Mouse (Mus musculus) retina, adult 2 months (tissue): ENCODE results near the gene Ttll8.

Experiments used
- DNase-seq: peaks from one replicate; pipeline ENCODE4 v3.0.0-alpha.2; 2012; ENCODE audit warnings: low read depth, low spot score

Gene Ttll8

DNA sequence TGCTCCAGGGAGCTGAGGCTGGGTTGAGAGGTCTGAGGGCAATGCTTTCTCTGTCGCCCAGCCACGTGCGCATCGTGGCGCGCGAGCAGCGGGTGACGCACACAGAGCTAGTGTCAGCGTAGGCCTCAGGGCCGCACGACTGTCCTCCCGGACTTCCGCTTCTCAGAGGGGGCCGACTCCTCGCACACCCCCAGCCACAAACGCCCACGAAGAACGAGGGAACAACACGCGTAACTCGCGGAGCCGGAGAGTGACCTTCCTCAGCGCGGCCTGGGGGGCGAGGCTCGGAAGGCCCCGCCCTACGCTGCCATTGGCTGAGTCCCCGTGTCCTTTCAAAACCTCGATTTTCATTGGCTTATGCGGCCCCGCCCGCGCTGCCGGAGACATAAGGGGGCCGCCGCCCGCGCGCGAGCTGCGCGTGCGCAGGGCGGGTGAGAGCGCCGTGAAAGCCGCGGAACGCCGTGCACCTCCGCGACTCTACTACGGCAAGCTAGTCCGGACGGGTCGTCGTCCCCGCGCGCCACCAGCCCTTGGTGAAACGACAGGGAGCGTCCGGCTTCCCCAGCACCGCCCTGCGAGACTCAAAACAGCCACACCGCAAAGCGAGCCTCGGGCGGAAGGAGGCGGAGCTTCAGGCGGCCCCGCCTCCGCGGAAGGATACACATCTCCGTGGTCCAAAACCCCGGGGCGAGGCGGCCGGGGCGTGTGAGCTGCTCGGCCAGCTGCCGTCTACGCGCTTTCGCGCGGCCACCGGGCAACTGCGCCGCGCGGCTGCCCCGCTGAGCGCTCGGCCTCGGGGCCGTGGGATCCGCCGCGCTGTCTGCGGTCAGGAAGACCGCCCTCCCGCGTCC, 92.2 kb downstream of the Ttll8 start, which contains the start of gene Pim3:
Gene Pim3 (plus strand): TSS at position 415 of the 851 bp plus-strand sequence.
- peak; percentile 98 for DNase-seq

DNA sequence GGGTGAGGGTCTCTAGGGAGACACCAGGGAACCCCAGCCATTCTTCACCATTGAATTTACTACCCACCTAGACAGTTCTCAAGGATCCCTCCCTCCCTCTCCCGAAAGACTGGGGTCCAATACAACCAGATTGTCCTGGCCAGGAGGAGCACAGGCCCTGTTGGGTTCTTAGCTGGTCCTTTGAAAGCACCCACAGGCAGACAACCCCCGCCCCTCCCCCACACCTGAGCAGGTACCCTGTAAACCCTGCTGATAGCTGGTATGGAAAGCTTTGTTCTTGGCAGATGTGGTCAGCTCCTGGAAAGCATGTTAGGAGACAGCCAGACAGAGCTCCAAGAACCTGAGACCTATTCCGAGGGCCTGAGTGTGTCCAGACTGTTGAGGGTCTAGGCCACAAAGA, 93.4 kb downstream of the Ttll8 start:
- DNase-seq, result no peak

DNA sequence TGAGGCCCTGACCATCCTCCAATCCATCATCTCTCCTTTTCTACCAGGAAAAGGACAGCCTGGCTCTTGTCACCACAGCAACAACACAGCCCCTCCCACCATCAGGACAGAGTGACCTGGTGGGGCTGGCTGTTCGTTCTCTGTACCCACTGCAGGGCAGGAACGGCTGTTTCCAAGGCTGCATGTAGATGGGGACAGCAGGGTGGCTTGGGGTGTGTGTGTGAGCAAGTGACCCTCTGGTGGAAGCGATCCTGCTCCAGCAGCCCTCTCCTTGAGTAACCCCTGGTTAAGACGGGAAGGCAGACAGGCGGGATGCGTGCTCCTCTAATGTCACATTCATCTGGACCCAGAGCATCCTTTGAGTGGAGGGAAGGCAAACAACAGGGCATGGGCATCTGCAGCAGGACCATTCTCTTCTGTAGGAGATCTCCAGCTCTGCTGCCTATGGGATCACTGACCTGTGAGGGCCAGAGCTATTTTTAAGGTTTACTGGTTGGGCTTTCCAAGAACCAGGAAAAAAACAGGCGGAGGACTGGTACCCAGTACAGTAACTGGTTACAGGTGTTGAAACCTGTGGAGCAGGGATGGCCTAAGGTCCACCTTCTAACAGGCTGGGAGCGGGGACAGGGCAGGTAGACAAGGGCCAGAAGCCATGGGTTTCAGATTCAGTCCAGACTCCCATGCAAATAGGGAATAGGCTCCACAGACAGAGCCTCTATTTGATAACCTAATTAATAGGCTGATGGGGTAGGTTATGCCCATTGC, 94.8 kb downstream of the Ttll8 start:
- DNase-seq, result no peak

DNA sequence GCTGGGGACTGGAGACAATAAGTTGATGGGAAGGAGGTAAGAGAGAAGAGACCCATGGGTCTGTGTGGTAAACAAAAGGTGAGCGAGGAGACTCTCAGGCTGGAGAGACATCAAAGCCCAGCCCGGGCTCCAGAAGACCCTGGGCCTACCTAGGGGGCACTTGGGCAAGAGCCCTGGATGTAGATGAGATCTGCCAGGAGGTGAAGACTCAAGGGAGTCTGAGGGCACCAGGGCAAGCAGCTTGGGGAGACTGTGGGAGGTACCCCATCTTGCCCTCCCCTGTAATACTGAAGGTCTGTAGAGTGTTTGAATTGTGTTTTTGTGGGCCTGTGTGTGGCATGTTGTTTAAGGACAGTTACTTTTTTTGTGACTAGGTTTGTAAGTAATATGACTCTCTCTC, 95.5 kb downstream of the Ttll8 start:
- DNase-seq, result no peak

DNA sequence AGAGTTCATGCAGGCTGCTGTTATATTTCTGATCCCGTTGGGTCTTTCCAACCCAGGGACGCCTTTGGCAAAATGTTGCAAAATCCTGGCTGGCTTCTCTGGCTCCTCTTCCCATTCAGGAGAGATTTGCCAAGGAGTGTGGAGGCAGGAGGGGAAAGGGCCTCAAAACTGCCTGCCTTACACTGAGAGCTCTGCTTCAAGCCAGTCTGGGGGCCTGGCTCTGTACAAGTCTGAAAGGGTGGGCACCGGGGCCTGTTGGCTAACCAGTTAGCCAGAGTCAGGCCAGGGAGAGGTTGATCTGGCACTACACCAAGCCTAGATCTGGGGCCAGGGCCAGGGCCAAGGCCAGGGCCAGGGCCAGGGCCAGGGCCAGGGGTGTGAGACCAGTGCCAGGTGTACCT, 96.1 kb downstream of the Ttll8 start:
- no peak for DNase-seq

DNA sequence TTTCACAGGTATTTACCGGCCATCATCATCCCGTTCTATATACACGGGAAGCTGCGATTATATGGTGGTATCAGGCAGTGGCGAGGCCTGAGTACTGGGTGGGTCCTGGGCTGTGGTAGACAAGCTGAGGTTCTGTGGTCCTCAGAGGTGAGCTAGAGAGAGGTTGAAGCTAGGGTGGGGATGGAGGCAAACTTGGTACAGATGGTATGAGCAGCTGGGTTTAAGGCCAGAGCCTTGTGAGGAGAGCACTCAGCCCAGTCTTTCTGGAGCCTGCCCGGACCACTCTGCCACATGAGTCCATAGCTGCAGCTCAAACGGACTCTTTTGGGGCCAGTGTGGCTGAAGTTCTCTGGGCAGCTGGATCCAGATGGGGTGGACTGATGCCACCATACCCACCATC, 96.9 kb downstream of the Ttll8 start:
- DNase-seq, result no peak

DNA sequence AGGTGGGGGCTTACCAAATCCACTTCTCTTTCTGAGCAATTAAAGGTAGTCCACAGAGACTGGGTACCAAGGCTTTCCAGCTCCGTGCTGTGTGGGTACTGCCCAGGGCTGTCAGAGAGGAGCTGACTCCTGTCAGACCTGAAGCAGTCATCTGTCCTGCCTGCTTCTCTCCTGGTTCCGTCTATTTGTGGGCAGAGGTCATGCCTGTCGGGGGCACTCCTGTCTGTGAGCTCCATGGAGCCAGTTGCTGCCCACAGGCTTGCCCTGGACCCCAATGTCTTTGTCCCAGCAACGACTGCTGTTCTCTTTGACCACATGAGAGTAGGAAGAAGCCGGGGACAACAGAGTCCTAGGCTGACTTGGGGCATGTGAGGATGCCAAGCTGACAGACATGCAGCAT, 97.6 kb downstream of the Ttll8 start:
- DNase-seq, result no peak

DNA sequence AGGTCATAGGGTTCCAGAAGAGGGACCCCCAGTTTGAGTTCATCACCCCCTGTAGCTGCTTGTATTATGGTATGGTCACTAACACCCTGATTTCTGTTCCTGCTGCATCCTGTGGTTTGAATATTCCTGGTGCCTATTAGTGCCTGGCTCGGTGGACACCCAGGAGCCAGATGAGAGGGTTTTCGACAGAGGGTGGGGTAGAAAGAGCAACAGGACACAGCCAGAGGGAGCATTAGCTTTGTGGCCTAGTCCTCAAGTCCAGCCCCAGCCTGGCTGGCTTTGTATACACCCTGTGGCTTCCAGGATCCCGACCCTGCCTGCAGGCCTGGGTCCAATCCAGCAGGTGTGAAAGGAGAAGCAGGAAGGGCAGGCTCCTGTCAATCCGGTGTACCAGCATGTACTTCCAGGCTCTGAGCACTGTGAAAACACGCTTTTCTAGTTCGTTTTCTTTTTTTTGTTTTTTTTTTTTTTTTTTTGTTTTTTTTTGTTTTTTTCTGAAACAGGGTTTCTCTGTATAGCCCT, 98.3 kb downstream of the Ttll8 start:
- DNase-seq, result no peak

DNA sequence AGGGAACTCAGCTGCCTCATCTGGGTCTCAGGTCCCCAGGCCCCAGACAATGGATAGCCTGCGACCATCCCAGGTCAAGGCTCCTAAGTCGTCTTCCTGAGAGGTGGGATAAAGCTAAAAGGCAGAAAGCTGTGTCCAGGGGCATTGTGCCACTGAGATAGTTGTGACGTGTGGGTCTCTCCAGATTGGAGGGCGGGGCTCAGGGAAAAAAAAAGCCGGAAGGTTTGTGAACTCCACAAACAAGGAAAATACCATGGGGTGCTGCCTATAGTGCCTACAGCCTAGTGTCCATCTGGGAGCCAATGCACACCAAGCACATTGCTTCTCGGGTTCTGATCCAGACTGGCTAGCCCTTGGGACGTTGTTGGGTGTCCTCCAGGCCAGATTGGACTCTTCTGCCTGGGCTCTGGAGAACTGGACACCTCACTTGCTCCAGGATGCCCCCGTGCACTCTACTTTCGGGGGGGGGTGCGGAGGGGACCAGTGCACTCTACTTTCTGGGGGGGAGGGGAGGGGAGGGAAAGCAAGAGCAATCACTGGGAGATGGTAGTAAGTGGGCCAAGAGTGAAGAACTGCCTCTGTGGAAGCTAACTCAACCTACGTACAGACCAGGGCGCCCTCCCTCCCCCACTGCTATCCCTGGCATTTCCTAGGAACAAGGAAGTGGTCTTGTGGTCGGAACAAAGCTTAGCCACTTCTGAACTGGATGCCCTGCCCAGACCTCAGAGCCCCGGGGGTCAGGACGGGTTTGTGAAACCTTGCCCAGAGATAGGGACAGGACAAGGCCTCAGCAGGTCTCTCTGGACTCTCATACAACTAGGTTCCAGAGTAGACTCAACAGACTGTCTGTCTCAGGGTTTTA, 99.0 kb downstream of the Ttll8 start:
- no peak for DNase-seq

DNA sequence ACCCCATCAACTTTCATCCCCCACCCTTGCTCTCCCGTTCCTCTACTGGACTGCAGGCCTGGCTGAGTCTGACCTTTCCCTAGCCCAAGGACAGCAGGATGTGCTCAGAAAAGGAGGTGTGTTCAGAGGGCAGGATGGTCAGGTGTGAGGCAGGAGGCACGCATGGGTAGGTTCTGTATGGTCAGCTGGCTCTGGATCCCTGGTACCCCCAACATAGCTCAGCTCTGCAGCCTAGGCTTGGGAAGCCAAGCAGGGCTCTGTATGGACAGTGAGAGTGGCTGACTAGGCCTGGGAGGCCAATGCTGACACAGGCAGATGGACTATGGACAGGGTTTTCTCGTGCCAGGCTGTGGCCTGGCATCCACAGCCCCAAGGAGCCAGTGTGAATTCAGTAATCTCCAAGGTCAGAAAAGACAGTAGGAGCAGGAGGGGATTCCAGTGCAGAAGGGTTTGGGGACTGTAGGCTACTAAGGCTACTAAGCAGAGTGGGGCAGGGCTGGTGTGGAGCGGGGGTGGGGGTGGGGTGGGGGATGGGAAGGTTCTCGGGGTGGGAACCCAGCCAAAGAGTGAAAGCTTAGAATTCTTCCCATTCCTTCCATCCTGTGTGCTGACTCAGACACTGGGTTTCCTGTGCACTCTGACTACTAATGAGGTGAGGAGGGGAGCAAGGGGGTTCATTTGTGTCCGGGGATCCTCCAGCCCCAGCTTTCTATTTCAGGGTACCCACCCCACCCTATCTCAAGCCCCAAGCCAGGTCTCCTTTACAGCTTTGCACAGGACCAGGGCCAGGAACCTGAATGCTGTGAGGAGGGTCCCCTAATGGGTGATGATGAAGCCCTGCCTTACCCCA, 99.9 kb downstream of the Ttll8 start:
- no peak for DNase-seq

DNA sequence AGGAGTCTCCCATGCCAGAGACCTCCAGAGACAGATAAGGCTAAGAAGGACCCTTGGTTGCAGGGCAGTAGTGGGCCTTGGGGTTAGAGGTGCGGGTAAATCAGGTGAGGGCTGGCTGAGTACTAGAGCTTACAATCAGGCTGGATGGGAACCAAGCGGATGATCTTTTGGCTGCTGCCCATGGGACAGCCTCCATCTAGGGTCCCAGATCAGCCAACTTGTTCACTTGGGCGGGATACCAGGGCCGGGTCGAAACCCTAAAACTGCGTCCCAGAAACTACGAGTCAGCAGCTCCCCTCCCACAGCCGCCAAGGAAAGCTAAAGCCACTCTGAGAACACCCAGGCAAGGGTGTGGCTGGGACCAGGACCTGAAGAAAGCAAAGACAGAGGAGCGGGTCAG, 101.1 kb downstream of the Ttll8 start:
- no peak for DNase-seq

DNA sequence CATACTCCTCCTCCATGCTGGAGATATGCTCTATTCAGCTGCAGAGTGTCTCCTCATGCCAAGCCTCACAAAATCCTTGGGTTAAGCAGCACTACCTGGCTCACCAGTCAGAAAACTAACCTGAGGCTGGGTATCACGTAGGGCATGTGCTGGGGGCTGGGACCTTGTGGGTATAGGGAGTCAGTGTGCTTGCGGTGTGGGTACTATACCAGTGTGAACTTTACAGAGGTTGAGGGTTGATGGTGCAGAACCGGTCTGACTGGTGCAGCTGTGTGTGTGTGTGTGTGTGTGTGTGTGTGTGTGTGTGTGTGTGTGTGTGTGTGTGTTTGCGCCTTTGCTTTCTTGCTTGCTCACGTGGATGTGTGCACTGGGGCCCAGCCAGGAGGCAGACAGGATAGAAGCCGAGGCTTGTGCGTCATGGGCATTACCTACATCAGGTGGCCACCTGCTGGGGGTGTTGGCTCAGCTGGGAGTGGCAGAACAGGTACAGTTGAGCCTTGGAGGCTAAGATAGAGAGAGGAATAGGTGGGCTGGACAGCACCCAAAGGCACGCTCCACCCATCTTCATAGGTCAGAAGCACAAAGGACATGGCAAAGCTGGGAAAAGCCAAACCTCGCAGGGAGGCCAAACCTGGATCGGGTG, 102.6 kb downstream of the Ttll8 start:
- DNase-seq, result no peak

DNA sequence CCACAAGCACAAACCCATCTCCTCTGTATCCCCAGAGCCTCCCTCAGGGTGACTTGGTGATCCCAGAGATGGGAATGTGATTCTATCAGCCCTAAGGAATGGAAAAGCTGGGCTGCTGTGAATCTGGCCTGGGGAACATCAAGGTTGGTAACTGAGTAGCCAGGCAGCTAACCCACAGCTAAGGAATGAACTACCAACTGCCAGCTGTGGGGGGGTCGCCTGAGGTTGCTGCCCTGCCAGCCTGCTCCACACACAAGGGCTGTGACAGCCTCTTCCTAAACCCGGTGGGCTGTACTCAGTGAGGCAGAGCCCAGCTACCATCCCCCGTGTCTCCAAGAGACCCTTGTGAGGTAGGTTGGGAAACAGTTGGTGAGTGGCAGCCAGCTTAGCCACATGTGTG, 103.1 kb downstream of the Ttll8 start:
- DNase-seq, result no peak

DNA sequence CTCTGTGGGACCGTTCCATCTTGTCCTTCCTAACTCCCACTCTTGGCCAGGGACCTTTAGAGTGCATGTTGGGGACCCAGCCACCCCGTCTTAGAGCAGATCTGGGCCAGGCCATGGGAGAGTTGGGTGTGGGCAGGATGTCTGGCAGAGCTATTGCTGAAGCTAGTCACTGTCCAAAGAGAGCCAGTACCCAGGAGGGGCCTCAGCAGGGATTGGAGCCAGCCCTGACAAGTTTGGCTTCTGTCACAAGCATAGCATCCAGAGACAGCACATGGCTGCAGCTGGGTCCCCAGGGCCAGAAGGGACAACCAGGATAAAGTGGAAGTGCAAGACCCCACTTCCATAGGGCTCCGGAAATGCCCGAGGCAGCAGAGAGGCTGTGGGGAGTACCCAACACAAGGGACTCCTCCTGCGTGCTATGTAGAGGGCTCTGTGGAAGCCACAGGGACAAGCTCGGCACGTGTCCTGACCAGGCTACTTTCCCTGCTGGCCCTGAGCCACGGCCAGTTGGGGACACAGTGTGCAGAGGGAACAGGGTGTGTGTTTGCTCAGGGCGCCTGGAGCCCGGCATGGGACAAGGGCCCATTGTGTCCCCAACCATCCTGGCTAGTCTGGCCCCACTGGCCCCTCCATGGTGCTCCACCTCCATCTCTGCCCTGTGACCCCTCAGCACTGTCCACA, 103.9 kb downstream of the Ttll8 start:
- no peak for DNase-seq

DNA sequence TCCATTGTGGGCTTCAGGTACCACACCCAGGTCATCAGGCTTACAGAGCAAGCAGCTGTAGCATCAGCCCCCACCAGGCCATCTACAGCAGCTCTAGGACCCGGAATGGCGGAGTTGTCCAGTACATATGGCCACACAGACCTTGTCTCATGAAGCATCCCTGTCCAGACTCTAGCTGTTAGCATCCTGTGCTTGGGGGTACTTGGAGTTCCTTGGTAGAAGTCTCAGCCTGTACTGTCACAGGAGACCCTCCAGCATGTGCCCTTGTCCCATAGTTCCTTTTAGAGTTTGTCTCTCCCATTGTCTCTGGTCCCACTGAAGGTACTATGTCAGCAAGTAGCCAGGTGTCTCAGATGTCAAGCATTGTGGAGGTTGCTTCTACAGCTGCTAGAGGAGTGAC, 104.6 kb downstream of the Ttll8 start:
- no peak for DNase-seq

DNA sequence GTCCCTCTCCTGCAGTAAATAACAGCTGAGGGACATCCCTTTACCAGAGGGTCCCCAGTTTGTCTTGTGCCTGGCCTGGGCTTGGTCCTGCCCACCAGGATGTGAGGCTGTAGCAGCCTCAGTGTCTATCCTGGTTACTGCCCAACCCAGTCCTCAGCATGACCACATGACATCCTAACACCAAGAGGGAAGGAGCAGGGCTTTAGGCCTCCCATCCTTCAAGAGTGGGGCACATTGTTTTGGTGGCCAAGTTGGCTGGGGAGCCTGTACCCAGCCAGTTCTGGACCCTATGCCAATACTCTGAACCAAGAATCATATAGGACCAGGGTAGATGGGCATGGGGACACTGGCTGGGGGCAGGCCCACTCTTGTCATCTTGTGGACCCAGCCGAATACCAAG, 105.6 kb downstream of the Ttll8 start:
- DNase-seq, result no peak

DNA sequence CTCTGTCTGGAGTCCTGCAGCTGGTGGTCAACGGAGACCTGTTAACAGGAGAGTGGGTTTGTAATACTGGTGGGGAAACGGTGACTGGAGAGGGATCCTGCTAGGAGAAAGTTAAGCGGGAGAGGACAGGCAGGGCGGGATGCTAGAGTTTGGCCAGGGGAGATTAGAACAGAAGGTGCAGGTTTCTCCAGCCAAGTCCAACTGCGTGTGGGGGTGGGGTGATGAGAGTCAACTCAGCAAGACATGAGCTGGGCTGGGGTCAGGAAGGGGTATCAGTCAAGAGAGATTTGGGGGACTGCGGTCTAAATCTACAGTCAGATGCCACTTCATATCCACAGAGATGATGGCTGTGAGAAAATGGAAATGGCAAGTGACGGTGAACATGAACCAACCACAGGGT, 109.3 kb downstream of the Ttll8 start:
- no peak for DNase-seq

DNA sequence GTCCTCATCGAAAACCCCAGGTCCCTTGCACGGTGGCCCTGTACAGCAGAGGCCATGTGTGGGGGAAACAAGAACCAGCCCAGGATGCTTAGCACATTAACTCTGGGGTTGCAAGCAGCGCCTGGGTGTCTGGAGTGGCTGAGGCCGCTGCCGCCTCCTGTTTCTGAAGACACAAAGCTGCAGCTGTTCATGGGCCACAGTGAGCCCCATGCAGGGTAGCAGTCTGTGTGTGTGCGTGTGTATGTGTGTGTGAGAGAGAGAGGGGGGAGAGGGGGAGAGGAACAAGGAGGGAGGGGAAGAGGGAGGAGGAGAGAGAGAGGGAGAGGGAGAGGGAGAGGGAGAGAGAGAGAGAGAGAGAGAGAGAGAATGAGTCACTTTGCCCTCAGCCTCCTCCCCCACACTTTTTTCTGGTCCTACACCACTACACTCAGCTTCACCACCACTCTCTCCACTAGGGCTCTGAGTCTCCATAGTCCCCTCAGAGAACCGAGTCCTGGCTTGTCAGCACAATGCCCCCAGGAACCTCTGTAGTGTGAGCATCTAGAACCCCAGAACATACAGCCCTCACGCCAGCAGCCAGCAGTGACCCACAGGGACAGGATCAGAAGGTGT, 110.6 kb downstream of the Ttll8 start:
- no peak for DNase-seq

DNA sequence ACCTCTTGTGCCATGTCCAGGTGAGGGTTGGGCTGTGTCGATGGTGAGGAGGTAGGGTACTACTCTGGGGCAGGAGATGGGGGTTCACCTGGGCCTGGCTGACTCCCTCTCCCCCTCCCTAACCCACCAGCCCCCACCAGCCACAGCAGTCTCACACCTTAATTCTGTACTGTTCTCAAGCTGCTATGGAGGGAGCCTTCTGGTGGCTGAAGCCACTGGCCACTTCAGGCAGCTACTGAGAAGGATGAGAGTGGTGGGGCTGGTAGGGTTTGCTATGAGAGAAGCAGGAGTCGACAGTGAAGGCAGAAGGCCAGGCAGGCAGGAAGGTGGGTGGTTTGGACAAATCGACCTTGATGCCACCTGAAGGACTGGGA, 111.9 kb downstream of the Ttll8 start:
- DNase-seq, result no peak
